Mouse (Mus musculus) bone marrow macrophage, adult 2 months (primary cell): Measurements from ENCODE around the gene Cryga. TPM values are rescaled to one million over a fixed set of nuclear protein-coding genes. Genes with fewer than 3 reads are reported as not detected.

Experiments
- H3K27ac ChIP-seq: 2 replicates; pipeline ENCODE4 v1.5.1; 2012; ENCODE audit warnings: low read depth, low read length; ENCODE audit not compliant: insufficient read depth
- H3K4me1 ChIP-seq: 2 replicates; pipeline ENCODE4 v1.6.1; 2012; ENCODE audit warnings: low read length; ENCODE audit not compliant: control insufficient read depth, insufficient read depth
- H3K4me3 ChIP-seq: 2 replicates; pipeline ENCODE4 v1.5.1; 2012; ENCODE audit warnings: mild to moderate bottlenecking, low read length, moderate library complexity; ENCODE audit not compliant: insufficient read depth
- CTCF ChIP-seq: IDR thresholded peaks from 2 replicates; pipeline ENCODE4 v1.5.1; 2012; ENCODE audit warnings: low read depth, mild to moderate bottlenecking, low read length, moderate library complexity
- POLR2A ChIP-seq: IDR thresholded peaks from 2 replicates; pipeline ENCODE4 v1.6.1; 2012; ENCODE audit warnings: mild to moderate bottlenecking, low read depth, low read length, borderline replicate concordance
- polyA plus RNA-seq: library from polyadenylated mRNA; stranded (reverse); fragments of >200 nt; gene quantifications from 2 replicates; pipeline ENCODE4 v1.2.4, GENCODE M21; 2012; ENCODE audit not compliant: missing spikeins, insufficient read depth, insufficient read length

Gene Cryga
- polyA plus RNA-seq = not detected in 2 replicates

- no peak within 1 kb of the TSS for H3K27ac ChIP-seq
- no peak within 1 kb of the TSS for H3K4me3 ChIP-seq
- peaks cover 6% of the 10 kb centered on the region for H3K4me1 ChIP-seq
- TF ChIP-seq CTCF (no peak), POLR2A (no peak)
These were observed at the start of gene Cryga for GRCm38 (mm10) chr1:65103273-65103672. Gene Cryga, minus strand, starts transcription at chr1:65103373.

- Histone ChIP-seq H3K4me3 (no peak overlapping the region), H3K4me1 (no peaks in the 10 kb centered on the region), H3K27ac (no peak overlapping the region)
- TF ChIP-seq POLR2A = no peak
- TF ChIP-seq CTCF = no peak
These were observed 44.8 kb upstream of the Cryga start for GRCm38 (mm10) chr1:65147971-65148370.

- no peak for TF ChIP-seq CTCF
- TF ChIP-seq POLR2A = no peak
- H3K4me1 ChIP-seq = no peaks in the 10 kb centered on the region
These were observed 44.2 kb upstream of the Cryga start for GRCm38 (mm10) chr1:65147326-65147725.

GRCm38 (mm10) chr1:65146601-65147000, 43.4 kb upstream of the Cryga start:
- Histone ChIP-seq H3K4me1 (no peaks in the 10 kb centered on the region), H3K4me3 (no peak overlapping the region), H3K27ac (no peak overlapping the region)
- no peak for TF ChIP-seq POLR2A
- TF ChIP-seq CTCF = no peak

More at GRCm38 (mm10) chr1:65147326-65147725, 44.2 kb upstream of the Cryga start:
- Histone ChIP-seq H3K4me3 (no peak overlapping the region), H3K27ac (no peak overlapping the region)

GRCm38 (mm10) chr1:65144783-65145182, 41.6 kb upstream of the Cryga start:
- TF ChIP-seq POLR2A (no peak), CTCF (no peak)
- Histone ChIP-seq H3K4me1 (no peaks in the 10 kb centered on the region), H3K27ac (no peak overlapping the region), H3K4me3 (no peak overlapping the region)

GRCm38 (mm10) chr1:65137560-65137959, 34.4 kb upstream of the Cryga start:
- Histone ChIP-seq H3K4me3 (no peak overlapping the region), H3K27ac (no peak overlapping the region), H3K4me1 (no peaks in the 10 kb centered on the region)
- TF ChIP-seq CTCF = no peak

GRCm38 (mm10) chr1:65132833-65133232, 29.7 kb upstream of the Cryga start:
- no peak for TF ChIP-seq CTCF
- TF ChIP-seq POLR2A = no peak
- H3K4me3 ChIP-seq = no peak overlapping the region
- H3K4me1 ChIP-seq = no peaks in the 10 kb centered on the region
- H3K27ac ChIP-seq = no peak overlapping the region

- Histone ChIP-seq H3K4me1 (no peaks in the 10 kb centered on the region), H3K27ac (no peak overlapping the region), H3K4me3 (no peak overlapping the region)
- TF ChIP-seq CTCF (no peak), POLR2A (no peak)
These were observed 28.5 kb upstream of the Cryga start for GRCm38 (mm10) chr1:65131671-65132070.

- H3K4me1 ChIP-seq = no peaks in the 10 kb centered on the region
- no peak overlapping the region for H3K27ac ChIP-seq
- H3K4me3 ChIP-seq = no peak overlapping the region
- no peak for TF ChIP-seq CTCF
- no peak for TF ChIP-seq POLR2A
These were observed 27.1 kb upstream of the Cryga start for GRCm38 (mm10) chr1:65130226-65130625.

GRCm38 (mm10) chr1:65129634-65130180, 26.5 kb upstream of the Cryga start:
- TF ChIP-seq CTCF (no peak), POLR2A (no peak)
- H3K27ac ChIP-seq = no peak overlapping the region
- H3K4me3 ChIP-seq = no peak overlapping the region
- H3K4me1 ChIP-seq = no peaks in the 10 kb centered on the region
